Mouse (Mus musculus): Measurements from ENCODE around the gene Hmgcs1. TPM values are rescaled to one million over a fixed set of nuclear protein-coding genes. Genes with fewer than 3 reads are reported as not detected.
A peak's percentile ranks its signal among the peaks of the same experiment; 100 is the strongest.

The Hmgcs1 gene
- total and polyA plus RNA-seq, 3 experiments: 14.6 to 314 (median 78.9) TPM

- no peak for ATAC-seq (ENCODE audit: extremely low read depth, insufficient number of reproducible peaks, low FRiP score, poor library complexity, severe bottlenecking)
- TF ChIP-seq GATA1 (IDR thresholded peaks at IDR 0.05; ENCODE audit: borderline replicate concordance, low read length) (no peak), CTCF (IDR thresholded peaks at IDR 0.05; ENCODE audit: low read depth, low read length) (no peak)
- peaks cover 12% of the 10 kb centered on the region for H3K27me3 ChIP-seq (ENCODE audit: insufficient read depth, low read length)
- DNase-seq (ENCODE audit: low spot score): no peak
- H3K4me1 ChIP-seq (ENCODE audit: insufficient read depth, low read depth, low read length): peaks cover 15% of the 10 kb centered on the region
- H3K9me3 ChIP-seq (replicated peaks): no peaks in the 10 kb centered on the region
- H3K36me3 ChIP-seq (replicated peaks): no peaks in the 10 kb centered on the region
- H3K4me3 ChIP-seq (ENCODE audit: low read depth, low read length): no peak overlapping the region; the same call in 1 of the 2 replicates
Observed at GRCm38 (mm10) chr13:119741390-119742237, 51.4 kb downstream of the Hmgcs1 start.

- Histone ChIP-seq H3K4me1 (ENCODE audit: insufficient read depth, low read depth, low read length) (peaks cover 15% of the 10 kb centered on the region), H3K4me3 (ENCODE audit: low read depth, low read length) (no peak overlapping the region), H3K9me3 (replicated peaks) (no peaks in the 10 kb centered on the region), H3K27me3 (ENCODE audit: insufficient read depth, low read length) (peaks cover 10% of the 10 kb centered on the region), H3K36me3 (replicated peaks) (no peaks in the 10 kb centered on the region)
- TF ChIP-seq POLR2AphosphoS5 (IDR thresholded peaks at IDR 0.05; ENCODE audit: insufficient replicate concordance, low read depth, low read length) (no peak), TAL1 (conservative IDR thresholded peaks at IDR 0.05; ENCODE audit: low read depth, low read length) (no peak), CTCF (IDR thresholded peaks at IDR 0.05; ENCODE audit: low read depth, low read length) (no peak), GATA1 (IDR thresholded peaks at IDR 0.05; ENCODE audit: borderline replicate concordance, low read length) (no peak), GATA2 (IDR thresholded peaks at IDR 0.05; ENCODE audit: borderline replicate concordance, low read depth, low read length) (no peak)
- ATAC-seq (ENCODE audit: extremely low read depth, insufficient number of reproducible peaks, low FRiP score, poor library complexity, severe bottlenecking) (peak; percentile 22; the same call in 1 of the 2 replicates), DNase-seq (ENCODE audit: low spot score) (no peak)
Observed at GRCm38 (mm10) chr13:119742711-119743415, 52.7 kb downstream of the Hmgcs1 start.

- DNase-seq (ENCODE audit: low spot score): no peak
- Histone ChIP-seq H3K27me3 (ENCODE audit: insufficient read depth, low read length) (peaks cover 10% of the 10 kb centered on the region), H3K4me3 (ENCODE audit: low read depth, low read length) (no peak overlapping the region), H3K36me3 (replicated peaks) (no peaks in the 10 kb centered on the region), H3K9me3 (replicated peaks) (no peaks in the 10 kb centered on the region), H3K4me1 (ENCODE audit: insufficient read depth, low read depth, low read length) (peaks cover 15% of the 10 kb centered on the region)
- TF ChIP-seq CTCF (IDR thresholded peaks at IDR 0.05; ENCODE audit: low read depth, low read length) (no peak), TAL1 (conservative IDR thresholded peaks at IDR 0.05; ENCODE audit: low read depth, low read length) (no peak), GATA1 (IDR thresholded peaks at IDR 0.05; ENCODE audit: borderline replicate concordance, low read length) (no peak), POLR2AphosphoS5 (IDR thresholded peaks at IDR 0.05; ENCODE audit: insufficient replicate concordance, low read depth, low read length) (no peak), GATA2 (IDR thresholded peaks at IDR 0.05; ENCODE audit: borderline replicate concordance, low read depth, low read length) (no peak)
- no peak for ATAC-seq (ENCODE audit: extremely low read depth, insufficient number of reproducible peaks, low FRiP score, poor library complexity, severe bottlenecking)
Observed at GRCm38 (mm10) chr13:119743470-119743869, 53.3 kb downstream of the Hmgcs1 start.

- Histone ChIP-seq H3K4me3 (ENCODE audit: low read depth, low read length) (no peak overlapping the region), H3K27me3 (ENCODE audit: insufficient read depth, low read length) (peaks cover 12% of the 10 kb centered on the region), H3K4me1 (ENCODE audit: insufficient read depth, low read depth, low read length) (peaks cover 9% of the 10 kb centered on the region), H3K36me3 (replicated peaks) (no peaks in the 10 kb centered on the region), H3K9me3 (replicated peaks) (no peaks in the 10 kb centered on the region)
- ATAC-seq (ENCODE audit: extremely low read depth, insufficient number of reproducible peaks, low FRiP score, poor library complexity, severe bottlenecking) (no peak), DNase-seq (ENCODE audit: low spot score) (no peak)
- TF ChIP-seq TAL1 (conservative IDR thresholded peaks at IDR 0.05; ENCODE audit: low read depth, low read length): no peak
- no peak for TF ChIP-seq GATA1 (IDR thresholded peaks at IDR 0.05; ENCODE audit: borderline replicate concordance, low read length)
- no peak for TF ChIP-seq POLR2AphosphoS5 (IDR thresholded peaks at IDR 0.05; ENCODE audit: insufficient replicate concordance, low read depth, low read length)
- no peak for TF ChIP-seq GATA2 (IDR thresholded peaks at IDR 0.05; ENCODE audit: borderline replicate concordance, low read depth, low read length)
- TF ChIP-seq CTCF (IDR thresholded peaks at IDR 0.05; ENCODE audit: low read depth, low read length): no peak
Observed at GRCm38 (mm10) chr13:119746930-119747329, 56.8 kb downstream of the Hmgcs1 start.

- ATAC-seq (ENCODE audit: extremely low read depth, insufficient number of reproducible peaks, low FRiP score, poor library complexity, severe bottlenecking): no peak
- no peak overlapping the region for H3K4me3 ChIP-seq (ENCODE audit: low read depth, low read length)
Observed at GRCm38 (mm10) chr13:119753859-119754634, 63.9 kb downstream of the Hmgcs1 start.

GRCm38 (mm10) chr13:119754635-119755020, 64.4 kb downstream of the Hmgcs1 start:
- H3K36me3 ChIP-seq (replicated peaks): peaks cover 10% of the 10 kb centered on the region
- ATAC-seq (ENCODE audit: extremely low read depth, insufficient number of reproducible peaks, low FRiP score, poor library complexity, severe bottlenecking) (no peak), DNase-seq (ENCODE audit: low spot score) (no peak)
- H3K4me1 ChIP-seq (ENCODE audit: insufficient read depth, low read depth, low read length): no peaks in the 10 kb centered on the region
- H3K9me3 ChIP-seq (replicated peaks): no peaks in the 10 kb centered on the region
- TF ChIP-seq TAL1 (conservative IDR thresholded peaks at IDR 0.05; ENCODE audit: low read depth, low read length): no peak
- no peak for TF ChIP-seq GATA2 (IDR thresholded peaks at IDR 0.05; ENCODE audit: borderline replicate concordance, low read depth, low read length)
- no peak for TF ChIP-seq CTCF (IDR thresholded peaks at IDR 0.05; ENCODE audit: low read depth, low read length)
- no peak for TF ChIP-seq GATA1 (IDR thresholded peaks at IDR 0.05; ENCODE audit: borderline replicate concordance, low read length)
- no peak for TF ChIP-seq POLR2AphosphoS5 (IDR thresholded peaks at IDR 0.05; ENCODE audit: insufficient replicate concordance, low read depth, low read length)
- H3K27me3 ChIP-seq (ENCODE audit: insufficient read depth, low read length): peaks cover 10% of the 10 kb centered on the region
- H3K4me3 ChIP-seq (ENCODE audit: low read depth, low read length): no peak overlapping the region

More at GRCm38 (mm10) chr13:119753859-119754634, 63.9 kb downstream of the Hmgcs1 start:
- DNase-seq (ENCODE audit: low spot score): no peak
- Histone ChIP-seq H3K4me1 (ENCODE audit: insufficient read depth, low read depth, low read length) (no peaks in the 10 kb centered on the region), H3K27me3 (ENCODE audit: insufficient read depth, low read length) (peaks cover 13% of the 10 kb centered on the region), H3K36me3 (replicated peaks) (peaks cover 5% of the 10 kb centered on the region), H3K9me3 (replicated peaks) (no peaks in the 10 kb centered on the region)
- no peak for TF ChIP-seq GATA2 (IDR thresholded peaks at IDR 0.05; ENCODE audit: borderline replicate concordance, low read depth, low read length)
- no peak for TF ChIP-seq POLR2AphosphoS5 (IDR thresholded peaks at IDR 0.05; ENCODE audit: insufficient replicate concordance, low read depth, low read length)
- no peak for TF ChIP-seq GATA1 (IDR thresholded peaks at IDR 0.05; ENCODE audit: borderline replicate concordance, low read length)

Data from G1E (cell line).